Mouse (Mus musculus): ENCODE measurements at regions not wholly inside any gene's neighbourhood (a gene's known extent, or its start where the extent isn't known, plus 50 kb on each side); places are given as distances from the start of the nearest gene placed in this dataset.
"Not testable (repeated sequence)": the region's sequence is repeated elsewhere in the genome, so short reads cannot be mapped to it uniquely, and the experiment has no call there.

DNA sequence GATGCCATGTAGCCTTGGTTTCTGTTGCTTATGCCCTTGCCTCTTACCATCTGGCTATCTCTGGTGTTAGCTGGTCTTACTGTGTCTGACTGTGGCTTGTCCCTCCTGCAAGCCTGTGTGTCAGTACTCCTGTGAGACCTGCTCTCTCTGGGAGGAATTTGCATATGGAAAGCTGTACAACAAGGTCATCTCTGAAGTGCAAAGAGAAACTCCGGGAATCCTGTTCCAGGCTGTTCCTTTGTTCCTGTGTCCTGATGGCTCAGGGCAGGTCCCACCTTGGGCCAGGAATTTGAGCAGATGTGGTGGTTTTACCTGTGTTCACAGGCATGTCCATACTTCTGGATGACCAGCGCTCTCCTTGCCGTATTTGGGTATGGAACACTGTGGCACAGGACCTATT is 218.6 kb upstream of the Nsun6 start:
- Histone ChIP-seq H3K4me2 (replicated peaks; ENCODE audit: low read depth, low read length, severe bottlenecking) (no peak overlapping the region), H3K27ac (replicated peaks; ENCODE audit: low read depth, low read length) (no peak overlapping the region), H3K36me3 (ENCODE audit: control insufficient read depth, insufficient read depth, low read length) (no peaks in the 10 kb centered on the region), H3K9me3 (ENCODE audit: control insufficient read depth, low read length) (no peaks in the 10 kb centered on the region), H3K27me3 (ENCODE audit: control insufficient read depth, insufficient read depth, low read length) (no peaks in the 10 kb centered on the region), H3K4me1 (ENCODE audit: control insufficient read depth, insufficient read depth, low read length) (no peaks in the 10 kb centered on the region), H3K9ac (ENCODE audit: low read depth, low read length, severe bottlenecking) (no peak overlapping the region), H3K4me3 (replicated peaks; ENCODE audit: low read length) (no peak overlapping the region)
- ATAC-seq (ENCODE audit: low FRiP score, low read depth) (no peak), DNase-seq (ENCODE audit: low spot score) (no peak)
- TF ChIP-seq POLR2A (IDR thresholded peaks at IDR 0.05; ENCODE audit: borderline replicate concordance, extremely low read depth, insufficient read depth, insufficient read length) = no peak
- 90% methylated on average over 3 of the region's 3 CpGs for WGBS

DNA sequence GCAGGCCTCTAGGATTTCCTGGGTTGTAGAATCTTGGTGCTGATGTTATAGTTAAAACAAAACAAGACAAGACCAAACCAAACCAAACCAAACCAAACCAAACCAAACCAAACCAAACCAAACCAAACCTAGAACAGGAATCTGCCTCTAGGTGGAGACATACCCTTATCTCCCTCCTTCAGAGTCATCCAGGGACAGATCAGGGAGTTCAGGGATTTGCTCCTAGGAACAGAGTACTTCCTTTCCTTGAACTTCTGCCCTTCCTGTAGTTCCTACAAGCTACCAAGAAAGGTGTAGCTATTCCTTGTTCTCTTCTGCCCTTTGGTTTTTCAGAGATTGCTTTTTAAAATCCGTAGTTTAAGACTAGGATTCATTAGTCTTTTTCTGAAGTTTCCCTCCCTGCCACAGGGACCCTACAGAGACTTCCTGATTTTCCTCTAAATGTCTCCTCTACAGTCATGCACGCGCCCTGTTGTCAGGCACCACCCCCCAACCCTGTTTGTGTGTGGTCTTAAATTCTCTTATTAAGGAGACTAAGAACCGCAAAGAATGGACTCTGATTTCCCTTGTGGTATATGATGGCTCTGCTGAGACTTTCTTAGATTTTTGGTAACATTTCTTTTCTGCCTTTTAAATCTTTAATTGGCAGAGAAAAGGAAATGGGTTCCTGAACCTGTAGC is 205.8 kb upstream of the Nsun6 start:
- Histone ChIP-seq H3K4me1 (ENCODE audit: control insufficient read depth, insufficient read depth, low read length) (0 out of 2 replicates have a peak, but pooled peaks cover 4% of the 10 kb centered on the region), H3K36me3 (ENCODE audit: control insufficient read depth, insufficient read depth, low read length) (no peaks in the 10 kb centered on the region), H3K27me3 (ENCODE audit: control insufficient read depth, insufficient read depth, low read length) (no peaks in the 10 kb centered on the region), H3K9me3 (ENCODE audit: control insufficient read depth, low read length) (no peaks in the 10 kb centered on the region), H3K9ac (ENCODE audit: low read depth, low read length, severe bottlenecking) (no peak overlapping the region), H3K27ac (replicated peaks; ENCODE audit: low read depth, low read length) (no peak overlapping the region), H3K4me2 (replicated peaks; ENCODE audit: low read depth, low read length, severe bottlenecking) (no peak overlapping the region), H3K4me3 (replicated peaks; ENCODE audit: low read length) (no peak overlapping the region)
- peak; percentile 40 for DNase-seq (ENCODE audit: low spot score)
- no peak for TF ChIP-seq POLR2A (IDR thresholded peaks at IDR 0.05; ENCODE audit: borderline replicate concordance, extremely low read depth, insufficient read depth, insufficient read length)
- WGBS = 24% methylated on average over 4 of the region's 4 CpGs
- no peak for ATAC-seq (ENCODE audit: low FRiP score, low read depth)

DNA sequence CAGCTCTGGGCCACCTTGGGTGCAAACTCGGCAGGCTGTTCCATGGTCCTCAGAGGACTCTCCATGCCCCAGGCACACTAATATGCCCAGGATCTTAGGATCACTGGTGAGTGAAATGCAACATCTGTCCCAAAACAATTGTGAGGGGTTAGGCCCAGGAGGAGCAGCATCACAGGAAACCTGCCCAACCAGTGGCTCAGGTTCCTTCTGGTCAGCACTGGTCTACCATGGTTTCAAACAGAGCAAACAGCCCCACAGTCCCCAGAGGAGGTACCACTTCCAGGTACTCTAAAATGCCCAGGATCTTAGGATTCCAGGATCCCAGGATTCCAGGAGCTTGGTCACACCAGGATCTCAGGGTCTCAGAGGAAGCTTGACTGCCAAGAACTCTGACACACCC is 187.4 kb upstream of the Nsun6 start:
- WGBS = 85% methylated on average over 1 of the region's 1 CpGs
- not testable (repeated sequence) for H3K9me3 ChIP-seq (ENCODE audit: control insufficient read depth, low read length); H3K27me3 ChIP-seq (ENCODE audit: control insufficient read depth, insufficient read depth, low read length); ATAC-seq (ENCODE audit: low FRiP score, low read depth); DNase-seq (ENCODE audit: low spot score); H3K4me3 ChIP-seq (replicated peaks; ENCODE audit: low read length); H3K9ac ChIP-seq (ENCODE audit: low read depth, low read length, severe bottlenecking); H3K27ac ChIP-seq (replicated peaks; ENCODE audit: low read depth, low read length); H3K4me1 ChIP-seq (ENCODE audit: control insufficient read depth, insufficient read depth, low read length); H3K4me2 ChIP-seq (replicated peaks; ENCODE audit: low read depth, low read length, severe bottlenecking); H3K36me3 ChIP-seq (ENCODE audit: control insufficient read depth, insufficient read depth, low read length)

DNA sequence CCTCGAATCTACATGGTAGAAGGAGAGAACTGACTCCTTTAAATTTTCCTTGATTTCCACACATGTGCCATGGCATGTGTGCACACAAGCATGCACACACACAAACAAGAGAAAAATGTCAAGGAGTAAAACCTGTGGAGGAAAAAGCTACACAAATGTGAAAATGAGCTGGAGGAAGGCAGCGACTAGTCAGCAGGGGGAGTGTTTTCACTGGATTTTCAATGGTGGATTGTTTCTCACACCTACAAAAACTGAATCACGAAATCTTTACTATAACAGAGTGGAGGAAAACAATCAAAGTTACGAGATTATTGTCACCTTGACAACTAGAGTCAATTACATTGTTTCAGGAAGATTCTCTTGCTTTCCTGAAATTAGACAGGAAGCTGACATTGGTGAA is 167.0 kb upstream of the Nsun6 start:
- Histone ChIP-seq H3K27me3 (ENCODE audit: control insufficient read depth, insufficient read depth, low read length) (no peaks in the 10 kb centered on the region), H3K9ac (ENCODE audit: low read depth, low read length, severe bottlenecking) (no peak overlapping the region), H3K9me3 (ENCODE audit: control insufficient read depth, low read length) (no peaks in the 10 kb centered on the region), H3K4me3 (replicated peaks; ENCODE audit: low read length) (no peak overlapping the region), H3K27ac (replicated peaks; ENCODE audit: low read depth, low read length) (no peak overlapping the region), H3K36me3 (ENCODE audit: control insufficient read depth, insufficient read depth, low read length) (no peaks in the 10 kb centered on the region), H3K4me1 (ENCODE audit: control insufficient read depth, insufficient read depth, low read length) (no peaks in the 10 kb centered on the region), H3K4me2 (replicated peaks; ENCODE audit: low read depth, low read length, severe bottlenecking) (no peak overlapping the region)
- 49% methylated on average over 4 of the region's 4 CpGs for WGBS
- DNase-seq (ENCODE audit: low spot score) (no peak), ATAC-seq (ENCODE audit: low FRiP score, low read depth) (no peak)
- no peak for TF ChIP-seq POLR2A (IDR thresholded peaks at IDR 0.05; ENCODE audit: borderline replicate concordance, extremely low read depth, insufficient read depth, insufficient read length)

DNA sequence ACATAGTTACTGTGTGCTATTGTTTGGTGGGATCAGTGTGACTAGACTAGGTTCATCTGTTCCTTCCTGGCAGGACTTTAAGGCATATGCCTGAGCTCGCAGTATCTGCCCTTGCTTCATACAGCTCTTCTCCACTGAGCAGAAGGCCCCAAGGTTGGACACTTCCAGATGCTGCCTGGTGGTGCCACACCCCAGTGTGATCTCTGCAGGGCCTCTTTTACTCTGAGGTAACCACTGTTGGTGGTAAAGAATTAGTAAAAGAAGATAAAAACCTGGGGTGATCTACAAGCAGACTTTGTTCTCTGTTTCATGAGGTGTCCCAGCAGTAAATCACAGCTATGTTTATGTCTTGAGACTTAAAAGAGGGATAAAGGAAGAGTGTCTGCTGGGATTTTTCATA is 133.2 kb upstream of the Nsun6 start:
- DNase-seq (ENCODE audit: low spot score) (no peak), ATAC-seq (ENCODE audit: low FRiP score, low read depth) (no peak)
- no peak for TF ChIP-seq POLR2A (IDR thresholded peaks at IDR 0.05; ENCODE audit: borderline replicate concordance, extremely low read depth, insufficient read depth, insufficient read length)
- no peaks in the 10 kb centered on the region for H3K36me3 ChIP-seq (ENCODE audit: control insufficient read depth, insufficient read depth, low read length)
- no peak overlapping the region for H3K4me2 ChIP-seq (replicated peaks; ENCODE audit: low read depth, low read length, severe bottlenecking)
- H3K9ac ChIP-seq (ENCODE audit: low read depth, low read length, severe bottlenecking) = no peak overlapping the region
- no peaks in the 10 kb centered on the region for H3K27me3 ChIP-seq (ENCODE audit: control insufficient read depth, insufficient read depth, low read length)
- no peak overlapping the region for H3K27ac ChIP-seq (replicated peaks; ENCODE audit: low read depth, low read length)
- H3K9me3 ChIP-seq (ENCODE audit: control insufficient read depth, low read length) = no peaks in the 10 kb centered on the region
- H3K4me1 ChIP-seq (ENCODE audit: control insufficient read depth, insufficient read depth, low read length) = no peaks in the 10 kb centered on the region
- 62% methylated on average over 1 of the region's 1 CpGs for WGBS
- H3K4me3 ChIP-seq (replicated peaks; ENCODE audit: low read length) = no peak overlapping the region

DNA sequence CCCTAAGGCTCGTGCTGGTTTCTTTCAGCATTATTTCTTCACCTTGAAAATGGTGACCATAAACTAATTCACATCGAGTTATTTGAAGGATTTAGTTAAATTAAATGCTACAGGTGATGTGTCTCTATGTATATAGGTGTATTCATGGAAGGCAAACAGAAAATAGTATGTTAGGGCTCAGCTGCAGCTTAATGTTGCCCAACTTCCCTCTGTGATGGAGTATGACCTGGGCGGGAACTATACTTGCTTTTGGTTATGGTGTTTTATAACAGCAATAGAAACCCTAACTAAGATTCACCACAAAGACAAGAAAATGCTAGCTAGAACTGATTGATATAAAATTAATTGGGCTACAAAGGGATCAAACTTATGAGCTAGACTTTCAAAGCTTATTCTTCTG is 126.1 kb upstream of the Nsun6 start:
- H3K9ac ChIP-seq (ENCODE audit: low read depth, low read length, severe bottlenecking) = no peak overlapping the region
- WGBS = 85% methylated on average over 3 of the region's 3 CpGs
- H3K4me2 ChIP-seq (replicated peaks; ENCODE audit: low read depth, low read length, severe bottlenecking) = no peak overlapping the region
- H3K36me3 ChIP-seq (ENCODE audit: control insufficient read depth, insufficient read depth, low read length) = no peaks in the 10 kb centered on the region
- TF ChIP-seq POLR2A (IDR thresholded peaks at IDR 0.05; ENCODE audit: borderline replicate concordance, extremely low read depth, insufficient read depth, insufficient read length) = no peak
- H3K4me1 ChIP-seq (ENCODE audit: control insufficient read depth, insufficient read depth, low read length) = no peaks in the 10 kb centered on the region
- ATAC-seq (ENCODE audit: low FRiP score, low read depth) (no peak), DNase-seq (ENCODE audit: low spot score) (no peak)
- no peaks in the 10 kb centered on the region for H3K27me3 ChIP-seq (ENCODE audit: control insufficient read depth, insufficient read depth, low read length)
- H3K27ac ChIP-seq (replicated peaks; ENCODE audit: low read depth, low read length) = no peak overlapping the region
- H3K9me3 ChIP-seq (ENCODE audit: control insufficient read depth, low read length) = no peaks in the 10 kb centered on the region
- H3K4me3 ChIP-seq (replicated peaks; ENCODE audit: low read length) = no peak overlapping the region
